Comparison of ENCODE assay signal across 8 mouse cellular contexts in genomic region chr7:19404476-19404875, GRCm38 (mm10). TPM values are rescaled to one million over a fixed set of nuclear protein-coding genes. Genes with fewer than 3 reads are reported as not detected.
DNase-seq lines count a peak whose midpoint lies in the region; ATAC-seq and TF ChIP-seq lines count a peak whose summit lies in the region.

Gene Ckm, plus strand, starts transcription at chr7:19404776.

- H3K36me3 ChIP-seq in forebrain, postnatal 0 days (ENCODE audit: insufficient read depth): no peaks in the 10 kb centered on the region
- no peaks in the 10 kb centered on the region for H3K36me3 ChIP-seq in hindbrain, embryonic 16.5 days (ENCODE audit: control insufficient read depth, insufficient read depth, low read length)
- H3K36me3 ChIP-seq in neural tube, embryonic 13.5 days: no peaks in the 10 kb centered on the region

- no peak for TF ChIP-seq CTCF in lung, adult 2 months (IDR thresholded peaks at IDR 0.05; ENCODE audit: insufficient read depth, low read length)
- TF ChIP-seq CTCF in forebrain, postnatal 0 days (IDR thresholded peaks at IDR 0.05; ENCODE audit: low read depth): no peak

- DNase-seq in lung, adult 2 months: no peak
- DNase-seq in lung, adult 18-20 months: no peak
- DNase-seq in forebrain, postnatal 0 days: no peak
- DNase-seq in frontal cortex, postnatal 10 days (ENCODE audit: low spot score in 2 of 2): no peak
- no peak for DNase-seq in frontal cortex, adult 2 months (ENCODE audit: extremely low spot score in 1 of 2, low spot score in 1 of 2)
- no peak for DNase-seq in natural killer cell, adult 2 months (ENCODE audit: low spot score in 2 of 2)

- H3K27me3 ChIP-seq in forebrain, postnatal 0 days (ENCODE audit: insufficient read depth, low read length): peaks cover 33% of the 10 kb centered on the region
- H3K27me3 ChIP-seq in hindbrain, embryonic 16.5 days (replicated peaks; ENCODE audit: control insufficient read depth, insufficient read depth, low read length): peaks cover 37% of the 10 kb centered on the region
- peaks cover 58% of the 10 kb centered on the region for H3K27me3 ChIP-seq in neural tube, embryonic 13.5 days

- WGBS in lung, adult 2 months: 47% methylated on average over 7 of the region's 7 CpGs
- 46% methylated on average over 7 of the region's 7 CpGs for WGBS in forebrain, postnatal 0 days
- 48% methylated on average over 7 of the region's 7 CpGs for WGBS in hindbrain, embryonic 16.5 days
- 50% methylated on average over 7 of the region's 7 CpGs for WGBS in neural tube, embryonic 13.5 days

- no peak for TF ChIP-seq POLR2A in lung, adult 2 months (IDR thresholded peaks at IDR 0.05; ENCODE audit: borderline replicate concordance, extremely low read depth, low read depth, low read length)

- no peak for ATAC-seq in forebrain, postnatal 0 days
- ATAC-seq in hindbrain, embryonic 16.5 days: no peak
- ATAC-seq in neural tube, embryonic 13.5 days (ENCODE audit: low read depth): no peak

- peak within 1 kb of the TSS; percentile 8 for H3K4me3 ChIP-seq in lung, adult 2 months (replicated peaks; ENCODE audit: extremely low read depth, low read depth, low read length)
- H3K4me3 ChIP-seq in forebrain, postnatal 0 days (ENCODE audit: low read depth, low read length): peak within 1 kb of the TSS; percentile 46
- H3K4me3 ChIP-seq in hindbrain, embryonic 16.5 days (ENCODE audit: low read length): peak within 1 kb of the TSS; percentile 55
- H3K4me3 ChIP-seq in neural tube, embryonic 13.5 days: peak within 1 kb of the TSS; percentile 47

- no peaks in the 10 kb centered on the region for H3K9me3 ChIP-seq in forebrain, postnatal 0 days (ENCODE audit: low read length)
- H3K9me3 ChIP-seq in hindbrain, embryonic 16.5 days (ENCODE audit: control insufficient read depth, low read length): no peaks in the 10 kb centered on the region
- peaks cover 5% of the 10 kb centered on the region; the same call in 1 of the 2 replicates for H3K9me3 ChIP-seq in neural tube, embryonic 13.5 days

- H3K9ac ChIP-seq in forebrain, postnatal 0 days: peak within 1 kb of the TSS; percentile 44
- H3K9ac ChIP-seq in hindbrain, embryonic 16.5 days (ENCODE audit: low read depth, low read length): peak within 1 kb of the TSS; percentile 66
- H3K9ac ChIP-seq in neural tube, embryonic 13.5 days: peak within 1 kb of the TSS; percentile 70

- peak within 1 kb of the TSS; percentile 89 for H3K4me2 ChIP-seq in forebrain, postnatal 0 days (ENCODE audit: low read depth)
- peak within 1 kb of the TSS; percentile 95 for H3K4me2 ChIP-seq in hindbrain, embryonic 16.5 days (ENCODE audit: low read length)
- peak within 1 kb of the TSS; percentile 83 for H3K4me2 ChIP-seq in neural tube, embryonic 13.5 days

- H3K4me1 ChIP-seq in lung, adult 2 months (ENCODE audit: control insufficient read depth, insufficient read depth, low read length): no peaks in the 10 kb centered on the region
- no peaks in the 10 kb centered on the region for H3K4me1 ChIP-seq in forebrain, postnatal 0 days (ENCODE audit: insufficient read depth)
- H3K4me1 ChIP-seq in hindbrain, embryonic 16.5 days (ENCODE audit: control insufficient read depth, insufficient read depth, low read depth, low read length): peaks cover 12% of the 10 kb centered on the region
- peaks cover 17% of the 10 kb centered on the region for H3K4me1 ChIP-seq in neural tube, embryonic 13.5 days (replicated peaks)

- H3K27ac ChIP-seq in forebrain, postnatal 0 days (ENCODE audit: low read depth, low read length): no peak within 1 kb of the TSS
- H3K27ac ChIP-seq in hindbrain, embryonic 16.5 days (ENCODE audit: low read depth, low read length): no peak within 1 kb of the TSS
- H3K27ac ChIP-seq in neural tube, embryonic 13.5 days (replicated peaks): no peak within 1 kb of the TSS

RNA-seq across cellular contexts. Expression of gene Ckm, which starts in this region (rescaled TPM):
- 88.3 and 1,345 TPM in 2 replicates for polyA plus RNA-seq in lung, adult 2 months (2012; rRNA removed)
- 0.48 and 4.2 TPM in 2 replicates for total RNA-seq in forebrain, postnatal 0 days (2014; rRNA removed)
- polyA plus RNA-seq in forebrain, postnatal 0 days (2015; fragmentation: Nextera tagmentation; extraction: Ambion mirVana): not detected in 2 replicates
- 0.64 and 47.3 TPM in 2 replicates for polyA plus RNA-seq in hindbrain, embryonic 16.5 days (2015; fragmentation: Nextera tagmentation; extraction: Ambion mirVana)
- 1.1 and 1.3 TPM in 2 replicates for polyA plus RNA-seq in neural tube, embryonic 13.5 days (2015; fragmentation: Nextera tagmentation; extraction: Ambion mirVana)
- polyA plus RNA-seq in frontal cortex, adult 2 months (2012; rRNA removed): 0.90 and 1.4 TPM in 2 replicates
